Mouse (Mus musculus): ENCODE data around the gene Sh3bp1. TPM values are rescaled to one million over a fixed set of nuclear protein-coding genes. Genes with fewer than 3 reads are reported as not detected.
A peak's percentile ranks its signal among the peaks of the same experiment; 100 is the strongest.

Sh3bp1 gene
- 10.3 TPM in 2 replicates for polyA plus RNA-seq (2016; fragmentation: Nextera tagmentation; extraction: Ambion mirVana)

DNA sequence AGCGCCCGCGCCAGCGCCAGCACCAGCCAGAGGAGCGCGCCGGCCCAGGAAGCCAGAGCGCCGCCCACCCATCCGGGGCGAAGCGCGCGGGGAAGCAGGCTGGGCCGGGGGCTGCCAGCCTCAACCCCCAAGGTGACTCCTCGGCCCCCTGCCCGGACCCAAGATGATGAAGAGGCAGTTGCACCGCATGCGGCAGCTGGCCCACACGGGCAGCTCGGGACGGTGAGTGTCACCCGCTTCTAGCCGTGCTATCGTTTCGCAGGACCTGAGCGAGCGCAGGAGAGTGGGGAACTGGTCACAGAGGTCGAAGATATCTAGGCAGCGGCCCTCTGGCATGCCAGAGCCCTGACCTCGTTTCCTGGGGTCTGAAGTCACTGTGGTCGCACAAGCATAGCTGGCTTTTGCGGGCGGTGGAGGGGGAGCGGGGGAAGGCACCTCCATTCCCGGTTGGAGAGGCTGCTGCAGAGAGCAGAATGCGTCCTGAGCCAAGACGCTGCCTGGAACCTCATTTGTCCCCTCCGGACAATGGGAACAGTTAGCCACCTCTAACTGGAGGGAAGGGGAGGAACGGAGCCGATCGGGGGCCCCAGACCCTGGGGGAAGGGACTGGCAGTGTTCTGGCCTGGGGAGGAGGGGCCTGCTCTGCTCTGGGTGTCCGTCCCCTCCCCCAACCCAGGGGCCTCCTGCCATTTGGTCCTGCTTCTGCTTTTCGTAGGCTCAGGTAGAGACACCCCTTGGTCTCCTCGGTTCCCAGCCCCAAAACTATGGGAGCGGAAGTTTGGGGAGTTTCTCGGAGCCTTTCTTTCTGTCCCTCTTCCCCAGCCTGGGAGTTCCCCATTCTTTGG, at the start of gene Sh3bp1:
Sh3bp1 (plus strand) TSS at position 29 of the 845 bp plus-strand sequence.
- under 1% methylated on average over 46 of the region's 47 CpGs for WGBS
- peak within 1 kb of the TSS; percentile 95 for H3K4me2 ChIP-seq
- peak within 1 kb of the TSS; percentile 68 for H3K9ac ChIP-seq
- H3K27ac ChIP-seq = no peak within 1 kb of the TSS; the same call in 1 of the 2 replicates
- 0 out of 2 replicates have a peak, but pooled peaks cover 3% of the 10 kb centered on the region for H3K36me3 ChIP-seq (replicated peaks)
- peaks cover 37% of the 10 kb centered on the region for H3K27me3 ChIP-seq
- peaks cover 27% of the 10 kb centered on the region for H3K4me1 ChIP-seq
- 0 out of 2 replicates have a peak, but pooled peaks have one; percentile 37 for ATAC-seq (ENCODE audit: low FRiP score)
- no peaks in the 10 kb centered on the region for H3K9me3 ChIP-seq
- peak within 1 kb of the TSS; percentile 57 for H3K4me3 ChIP-seq (replicated peaks)

DNA sequence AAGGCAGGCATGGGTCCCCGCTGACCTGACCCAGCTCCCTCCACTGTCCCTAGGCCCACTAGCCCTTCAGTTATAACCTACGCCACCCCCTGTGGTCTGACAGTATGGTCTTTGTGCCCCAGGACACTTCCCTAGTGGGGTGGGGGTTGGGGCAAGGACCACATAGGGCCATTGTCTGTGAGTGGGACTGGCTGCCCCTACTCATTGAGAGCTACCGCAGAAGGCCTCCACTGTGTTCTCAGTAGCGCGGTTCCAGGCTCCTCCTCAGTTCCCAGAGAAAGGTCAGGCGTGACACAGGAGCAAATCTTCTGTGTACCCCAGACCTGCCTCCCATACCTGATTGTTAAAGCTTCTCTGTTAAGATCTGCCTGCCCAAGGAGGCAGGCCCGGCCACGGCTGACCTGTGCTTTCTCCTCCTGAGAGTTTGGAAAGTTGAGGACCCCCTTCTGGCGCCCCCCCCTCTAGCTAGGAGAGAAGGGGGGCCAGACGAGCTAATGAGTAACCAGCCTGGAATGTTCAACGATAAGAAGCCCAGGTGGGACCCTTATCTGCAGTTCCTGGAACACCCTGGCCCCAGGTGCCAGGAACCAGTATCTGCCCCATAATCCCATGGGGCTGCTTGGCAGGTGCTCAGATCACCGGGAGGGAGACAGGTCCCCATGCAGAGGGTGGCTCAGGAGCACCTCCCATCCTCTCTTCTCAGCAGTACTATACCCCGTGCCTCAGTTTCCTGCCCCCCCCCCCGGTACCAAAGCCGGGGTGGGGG, 49.3 kb upstream of the Sh3bp1 start:
- WGBS = 69% methylated on average over 15 of the region's 15 CpGs

GRCm38 (mm10) chr15:78850944-78851343, 48.6 kb upstream of the Sh3bp1 start:
- ATAC-seq (ENCODE audit: low FRiP score) = no peak
- H3K9ac ChIP-seq = no peak overlapping the region
- no peaks in the 10 kb centered on the region for H3K9me3 ChIP-seq
- no peaks in the 10 kb centered on the region for H3K36me3 ChIP-seq (replicated peaks)
- no peak overlapping the region for H3K4me3 ChIP-seq (replicated peaks)
- H3K27me3 ChIP-seq = peaks cover 29% of the 10 kb centered on the region
- H3K4me2 ChIP-seq = no peak overlapping the region
- H3K27ac ChIP-seq = no peak overlapping the region
- WGBS = 70% methylated on average over 6 of the region's 6 CpGs
- peaks cover 6% of the 10 kb centered on the region; the same call in 1 of the 2 replicates for H3K4me1 ChIP-seq

More for the DNA sequence above, 49.3 kb upstream of the Sh3bp1 start:
- Histone ChIP-seq H3K36me3 (replicated peaks) (no peaks in the 10 kb centered on the region), H3K4me1 (peaks cover 6% of the 10 kb centered on the region; the same call in 1 of the 2 replicates), H3K9me3 (no peaks in the 10 kb centered on the region), H3K9ac (no peak overlapping the region), H3K27me3 (peaks cover 36% of the 10 kb centered on the region), H3K4me3 (replicated peaks) (no peak overlapping the region), H3K27ac (no peak overlapping the region), H3K4me2 (no peak overlapping the region)
- no peak for ATAC-seq (ENCODE audit: low FRiP score)

GRCm38 (mm10) chr15:78851505-78852153, 47.9 kb upstream of the Sh3bp1 start:
- no peak overlapping the region for H3K4me3 ChIP-seq (replicated peaks)
- H3K4me1 ChIP-seq = peaks cover 6% of the 10 kb centered on the region; the same call in 1 of the 2 replicates
- 18% methylated on average over 13 of the region's 13 CpGs for WGBS
- peaks cover 25% of the 10 kb centered on the region for H3K27me3 ChIP-seq
- peak overlapping the region; percentile 24 for H3K4me2 ChIP-seq
- ATAC-seq (ENCODE audit: low FRiP score) = peak; percentile 81
- H3K9ac ChIP-seq = no peak overlapping the region
- no peaks in the 10 kb centered on the region for H3K9me3 ChIP-seq
- H3K36me3 ChIP-seq (replicated peaks) = no peaks in the 10 kb centered on the region
- H3K27ac ChIP-seq = no peak overlapping the region

GRCm38 (mm10) chr15:78855303-78855965, 44.1 kb upstream of the Sh3bp1 start, which contains the start of gene Lgals2:
Lgals2 (minus strand) TSS chr15:78855529.
- 87% methylated on average over 8 of the region's 8 CpGs for WGBS

DNA sequence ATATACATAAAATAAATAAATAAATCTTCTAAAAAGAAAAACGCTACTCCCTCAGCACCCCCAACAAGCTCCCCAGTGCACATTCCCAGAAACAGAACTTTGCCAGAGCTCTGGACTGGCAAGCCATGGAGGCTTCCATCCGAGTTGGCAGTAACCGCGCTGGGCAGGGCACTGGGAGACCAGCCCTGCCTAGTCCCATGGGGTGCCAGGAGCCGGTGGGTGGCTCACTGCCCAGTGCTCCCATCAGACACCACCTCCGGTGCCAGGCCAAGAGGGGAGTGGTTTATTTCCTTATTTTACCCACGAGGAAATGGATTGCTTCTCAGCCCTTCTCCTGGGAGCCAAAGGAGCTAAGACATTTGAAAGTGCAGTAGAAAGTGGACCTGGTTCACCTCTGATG, 42.6 kb upstream of the Sh3bp1 start:
- no peaks in the 10 kb centered on the region for H3K4me1 ChIP-seq
- no peak for ATAC-seq (ENCODE audit: low FRiP score)
- H3K36me3 ChIP-seq (replicated peaks) = no peaks in the 10 kb centered on the region
- H3K4me2 ChIP-seq = no peak overlapping the region
- H3K4me3 ChIP-seq (replicated peaks) = no peak overlapping the region
- 0 out of 2 replicates have a peak, but pooled peaks cover 4% of the 10 kb centered on the region for H3K27me3 ChIP-seq
- 87% methylated on average over 7 of the region's 7 CpGs for WGBS
- no peak overlapping the region for H3K27ac ChIP-seq
- H3K9me3 ChIP-seq = no peaks in the 10 kb centered on the region
- no peak overlapping the region for H3K9ac ChIP-seq

More at GRCm38 (mm10) chr15:78855303-78855965, 44.1 kb upstream of the Sh3bp1 start, which contains the start of gene Lgals2:
- no peaks in the 10 kb centered on the region for H3K36me3 ChIP-seq (replicated peaks)
- peaks cover 6% of the 10 kb centered on the region; the same call in 1 of the 2 replicates for H3K4me1 ChIP-seq
- H3K9me3 ChIP-seq = no peaks in the 10 kb centered on the region
- H3K9ac ChIP-seq = no peak within 1 kb of the TSS
- H3K4me3 ChIP-seq (replicated peaks) = no peak within 1 kb of the TSS
- no peak for ATAC-seq (ENCODE audit: low FRiP score)
- peaks cover 10% of the 10 kb centered on the region; the same call in 1 of the 2 replicates for H3K27me3 ChIP-seq
- H3K4me2 ChIP-seq = no peak within 1 kb of the TSS
- H3K27ac ChIP-seq = no peak within 1 kb of the TSS

GRCm38 (mm10) chr15:78859311-78859710, 40.3 kb upstream of the Sh3bp1 start:
- WGBS = 78% methylated on average over 4 of the region's 4 CpGs
- Histone ChIP-seq H3K4me2 (no peak overlapping the region), H3K36me3 (replicated peaks) (no peaks in the 10 kb centered on the region), H3K9ac (no peak overlapping the region), H3K4me3 (replicated peaks) (no peak overlapping the region), H3K27ac (no peak overlapping the region), H3K9me3 (no peaks in the 10 kb centered on the region), H3K27me3 (0 out of 2 replicates have a peak, but pooled peaks cover 4% of the 10 kb centered on the region), H3K4me1 (no peaks in the 10 kb centered on the region)
- no peak for ATAC-seq (ENCODE audit: low FRiP score)

GRCm38 (mm10) chr15:78859714-78860113, 39.9 kb upstream of the Sh3bp1 start:
- no peak for ATAC-seq (ENCODE audit: low FRiP score)
- Histone ChIP-seq H3K27me3 (0 out of 2 replicates have a peak, but pooled peaks cover 4% of the 10 kb centered on the region), H3K9me3 (no peaks in the 10 kb centered on the region), H3K4me1 (no peaks in the 10 kb centered on the region), H3K9ac (no peak overlapping the region), H3K36me3 (replicated peaks) (no peaks in the 10 kb centered on the region), H3K27ac (no peak overlapping the region), H3K4me2 (no peak overlapping the region), H3K4me3 (replicated peaks) (no peak overlapping the region)
- WGBS = 89% methylated on average over 6 of the region's 6 CpGs

DNA sequence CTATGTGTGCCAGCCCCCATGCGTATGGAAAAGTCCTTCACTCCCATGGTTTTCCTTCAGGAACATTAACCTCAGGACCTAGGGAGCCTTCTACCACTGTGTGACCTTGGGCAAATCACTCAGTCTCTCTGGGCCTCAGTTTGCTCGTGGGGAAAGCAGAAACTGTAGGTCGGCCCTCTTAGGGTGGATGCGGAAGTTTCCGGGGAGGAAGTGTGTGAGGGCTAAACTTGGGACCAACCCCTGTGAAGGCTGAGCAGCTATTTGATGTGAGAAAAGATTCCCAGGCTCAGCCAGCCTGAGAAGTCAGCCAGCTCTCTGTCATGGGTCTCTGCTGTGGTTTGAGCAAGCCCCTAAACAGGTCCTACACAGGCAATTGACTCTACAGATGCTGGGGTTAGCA, 37.3 kb upstream of the Sh3bp1 start:
- ATAC-seq (ENCODE audit: low FRiP score) = no peak
- Histone ChIP-seq H3K4me1 (no peaks in the 10 kb centered on the region), H3K27me3 (0 out of 2 replicates have a peak, but pooled peaks cover 4% of the 10 kb centered on the region), H3K9me3 (no peaks in the 10 kb centered on the region), H3K4me3 (replicated peaks) (no peak overlapping the region), H3K27ac (no peak overlapping the region), H3K4me2 (no peak overlapping the region), H3K9ac (no peak overlapping the region), H3K36me3 (replicated peaks) (no peaks in the 10 kb centered on the region)
- 92% methylated on average over 5 of the region's 5 CpGs for WGBS

- no peak overlapping the region for H3K9ac ChIP-seq
- ATAC-seq (ENCODE audit: low FRiP score) = no peak
- no peak overlapping the region for H3K4me3 ChIP-seq (replicated peaks)
- H3K9me3 ChIP-seq = no peaks in the 10 kb centered on the region
- H3K4me2 ChIP-seq = no peak overlapping the region
- H3K4me1 ChIP-seq = peaks cover 2% of the 10 kb centered on the region; the same call in 1 of the 2 replicates
- no peaks in the 10 kb centered on the region for H3K36me3 ChIP-seq (replicated peaks)
- 0 out of 2 replicates have a peak, but pooled peaks cover 4% of the 10 kb centered on the region for H3K27me3 ChIP-seq
- no peak overlapping the region for H3K27ac ChIP-seq
- WGBS = 75% methylated on average over 2 of the region's 2 CpGs
Measured at GRCm38 (mm10) chr15:78863154-78863553, 36.4 kb upstream of the Sh3bp1 start.

- no peak overlapping the region for H3K9ac ChIP-seq
- 43% methylated on average over 13 of the region's 13 CpGs for WGBS
- ATAC-seq (ENCODE audit: low FRiP score) = no peak
- H3K36me3 ChIP-seq (replicated peaks) = no peaks in the 10 kb centered on the region
- no peak overlapping the region for H3K27ac ChIP-seq
- H3K4me2 ChIP-seq = no peak overlapping the region
- H3K4me1 ChIP-seq = peaks cover 9% of the 10 kb centered on the region
- 0 out of 2 replicates have a peak, but pooled peaks cover 4% of the 10 kb centered on the region for H3K27me3 ChIP-seq
- H3K4me3 ChIP-seq (replicated peaks) = no peak overlapping the region
- no peaks in the 10 kb centered on the region for H3K9me3 ChIP-seq
Measured at GRCm38 (mm10) chr15:78863852-78864253, 35.7 kb upstream of the Sh3bp1 start.
